Mouse (Mus musculus) spleen, postnatal 4 days (tissue): ENCODE results near the gene AC124502.3.
A peak's percentile ranks its signal among the peaks of the same experiment; 100 is the strongest.
"Not testable (repeated sequence)": the region's sequence is repeated elsewhere in the genome, so short reads cannot be mapped to it uniquely, and the experiment has no call there.

ENCODE experiments used
- DNase-seq, 2 experiments: peaks; one replicate each; pipeline ENCODE4 v3.0.0; 2022; ENCODE audit warnings: low spot score in 2 of 2

Gene AC124502.3

DNA sequence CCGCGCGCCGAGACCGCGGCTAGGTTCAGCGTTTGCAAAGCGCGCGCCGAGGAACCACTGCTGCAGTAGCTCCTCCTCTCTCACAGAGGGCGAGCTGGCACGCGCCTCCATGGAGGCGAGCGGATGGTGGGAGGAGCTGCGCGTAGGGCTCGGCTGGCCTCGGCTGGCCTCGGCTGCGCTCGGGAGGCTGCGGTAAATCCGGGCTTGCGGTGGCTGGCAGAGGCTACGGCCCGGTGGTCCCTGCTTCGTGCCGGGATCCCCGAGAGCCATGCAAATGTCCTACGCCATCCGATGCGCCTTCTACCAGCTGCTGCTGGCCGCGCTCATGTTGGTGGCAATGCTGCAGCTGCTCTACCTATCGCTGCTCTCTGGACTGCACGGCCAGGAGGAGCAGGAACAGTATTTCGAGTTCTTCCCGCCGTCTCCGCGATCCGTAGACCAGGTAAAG is at the start of gene AC124502.3, which contains the start of gene B4gat1:
Gene AC124502.3, plus strand, starts transcription at position 183 of the 448 bp plus-strand sequence.
Gene B4gat1, plus strand, starts transcription at position 118 of the 448 bp plus-strand sequence.
- DNase-seq, result peak; percentile 84 to 90

DNA sequence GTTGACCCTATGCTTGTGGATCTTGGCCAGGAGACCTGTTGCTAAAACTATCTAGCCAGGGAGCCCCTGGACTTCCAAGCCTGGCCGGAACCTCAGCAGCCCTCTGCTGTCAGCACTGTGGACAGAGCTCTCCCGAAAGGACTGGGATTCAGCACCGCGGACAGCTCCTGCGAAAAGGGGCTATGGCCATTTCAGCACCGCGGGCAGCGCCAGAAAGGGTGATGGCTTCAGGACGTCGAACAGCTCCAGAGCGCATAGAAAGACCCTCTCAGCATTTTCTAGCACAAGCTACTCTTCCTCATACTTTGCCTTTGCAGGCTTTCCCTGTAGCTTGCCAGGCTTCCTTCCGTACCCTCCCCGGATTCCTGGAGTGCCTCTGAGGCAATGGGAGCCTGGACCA is 49.7 kb upstream of the AC124502.3 start:
- peak; percentile 86 to 97 for DNase-seq

DNA sequence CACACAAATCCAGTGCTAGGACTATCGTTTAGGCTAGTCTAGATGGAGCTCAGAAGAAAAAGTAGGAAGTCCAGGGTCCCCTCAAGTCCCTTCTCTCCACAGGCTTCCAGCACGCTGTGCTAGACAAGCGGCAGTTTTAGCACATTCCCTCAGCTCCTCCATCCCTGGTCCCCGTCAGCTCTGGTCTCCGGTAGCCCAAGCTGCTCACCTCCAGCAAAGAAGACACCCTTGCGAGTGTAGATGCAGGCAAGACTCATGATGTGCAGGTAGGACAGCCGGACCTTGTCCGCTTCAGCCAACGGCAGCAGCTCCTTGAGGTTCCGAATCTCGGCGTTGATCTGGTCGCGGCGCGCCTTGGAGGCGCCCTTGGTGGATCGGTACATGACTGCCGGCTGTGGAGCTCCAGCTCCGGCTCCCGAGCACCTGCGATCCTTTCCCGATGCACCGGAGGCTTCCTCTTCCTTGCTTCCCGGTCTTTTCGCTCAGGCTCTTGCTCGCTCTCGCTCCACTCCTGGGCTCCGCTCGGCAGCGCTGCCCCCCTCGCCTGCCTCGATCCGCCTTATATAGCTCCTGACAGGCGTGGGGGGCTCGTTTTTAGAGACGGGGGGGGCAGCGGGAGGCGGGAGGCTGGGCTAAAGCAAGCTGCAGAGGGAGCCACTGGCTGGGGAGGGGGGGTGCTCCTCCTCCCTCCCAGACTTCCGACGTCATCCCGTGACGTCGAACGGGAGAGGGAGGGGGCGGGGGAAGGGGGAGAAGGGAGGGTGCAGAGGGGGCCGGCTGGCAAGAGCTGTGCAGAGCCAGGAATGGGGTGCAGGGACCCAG is 49.0 kb upstream of the AC124502.3 start:
- no peak for DNase-seq

DNA sequence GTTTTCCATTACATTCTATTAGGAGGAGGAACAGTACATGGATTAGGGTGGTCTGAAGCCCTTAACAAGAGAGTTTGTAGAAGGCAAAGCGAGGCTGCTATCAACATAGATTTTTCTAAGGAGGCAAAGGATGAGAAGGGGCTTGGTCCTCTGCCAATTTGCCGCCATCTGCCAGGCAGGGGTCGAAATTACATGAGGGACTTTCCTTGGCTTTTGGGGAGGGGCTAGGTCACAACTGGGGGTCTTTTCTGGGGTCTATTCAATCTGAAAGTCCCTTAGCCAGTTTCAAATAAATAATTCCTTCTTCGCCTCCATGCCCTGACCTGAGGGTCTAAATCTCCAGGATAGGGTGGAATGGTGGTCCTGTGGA is 48.5 kb upstream of the AC124502.3 start, which contains the start of gene Npas4:
Gene Npas4, minus strand, starts transcription at position 61 of the 370 bp plus-strand sequence.
- no peak for DNase-seq

DNA sequence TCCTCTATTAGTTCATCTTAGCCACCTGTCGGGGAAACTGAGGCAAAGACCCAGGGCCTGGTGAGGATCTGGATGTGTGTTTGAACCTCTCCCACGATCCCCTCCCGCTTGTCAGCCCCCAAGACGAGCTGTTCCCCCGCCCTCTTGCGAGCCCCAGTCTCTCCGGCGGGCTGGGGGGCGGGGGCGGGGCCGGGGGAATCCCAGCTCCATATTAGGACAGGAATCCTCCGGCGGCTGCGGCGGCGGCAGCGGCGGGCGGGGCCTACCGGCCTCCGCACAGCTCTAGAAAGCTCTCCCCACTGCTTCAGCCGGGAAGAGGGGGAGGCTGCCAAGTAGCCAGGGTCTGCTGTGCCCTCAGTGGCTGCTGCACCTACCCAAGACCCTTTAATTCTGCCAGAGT is 48.0 kb upstream of the AC124502.3 start:
- no peak for DNase-seq

DNA sequence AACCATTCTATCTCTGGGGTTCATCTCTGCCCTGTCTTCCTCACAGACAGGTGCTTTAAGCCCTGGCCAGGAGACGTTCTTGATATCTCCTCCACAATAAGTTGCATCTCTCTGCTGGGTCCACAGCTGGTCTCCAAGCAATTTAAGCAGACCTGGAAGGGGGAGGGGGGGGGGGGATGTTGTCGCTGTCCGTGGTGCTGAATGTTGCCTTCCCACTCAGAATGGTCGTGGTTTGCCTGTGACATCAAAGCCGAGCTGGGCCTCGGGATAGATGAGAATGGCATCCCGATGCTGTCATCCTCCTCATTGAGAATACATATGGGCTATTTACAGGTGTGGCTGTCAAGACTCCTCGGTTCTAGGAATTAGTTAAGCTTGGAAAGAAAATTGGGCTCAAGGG is 46.3 kb upstream of the AC124502.3 start:
- no peak for DNase-seq

GRCm38 (mm10) chr19:4992904-4993303 is 45.8 kb upstream of the AC124502.3 start:
- no peak for DNase-seq

DNA sequence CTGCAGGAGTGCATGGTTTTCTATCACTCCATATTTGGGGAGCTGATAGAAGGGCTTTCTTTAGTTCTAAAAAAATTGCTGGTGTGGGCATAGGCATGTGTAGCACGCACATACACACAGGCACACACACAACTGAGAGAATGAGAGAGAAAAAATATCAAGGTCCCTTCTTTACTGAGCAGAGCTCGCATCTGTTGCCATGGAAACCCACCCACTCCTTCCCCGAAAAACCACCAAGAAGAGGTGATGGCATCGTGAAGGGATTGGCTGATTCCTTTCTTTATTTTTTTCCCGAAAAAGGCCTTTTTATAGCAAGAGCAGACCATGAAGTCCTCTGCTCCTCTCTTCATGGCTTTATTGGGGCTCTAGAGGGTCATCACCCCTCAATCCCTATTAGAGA is 44.6 kb upstream of the AC124502.3 start:
- no peak for DNase-seq

- no peak for DNase-seq
Observed at GRCm38 (mm10) chr19:4999445-5000140, 39.1 kb upstream of the AC124502.3 start.

DNA sequence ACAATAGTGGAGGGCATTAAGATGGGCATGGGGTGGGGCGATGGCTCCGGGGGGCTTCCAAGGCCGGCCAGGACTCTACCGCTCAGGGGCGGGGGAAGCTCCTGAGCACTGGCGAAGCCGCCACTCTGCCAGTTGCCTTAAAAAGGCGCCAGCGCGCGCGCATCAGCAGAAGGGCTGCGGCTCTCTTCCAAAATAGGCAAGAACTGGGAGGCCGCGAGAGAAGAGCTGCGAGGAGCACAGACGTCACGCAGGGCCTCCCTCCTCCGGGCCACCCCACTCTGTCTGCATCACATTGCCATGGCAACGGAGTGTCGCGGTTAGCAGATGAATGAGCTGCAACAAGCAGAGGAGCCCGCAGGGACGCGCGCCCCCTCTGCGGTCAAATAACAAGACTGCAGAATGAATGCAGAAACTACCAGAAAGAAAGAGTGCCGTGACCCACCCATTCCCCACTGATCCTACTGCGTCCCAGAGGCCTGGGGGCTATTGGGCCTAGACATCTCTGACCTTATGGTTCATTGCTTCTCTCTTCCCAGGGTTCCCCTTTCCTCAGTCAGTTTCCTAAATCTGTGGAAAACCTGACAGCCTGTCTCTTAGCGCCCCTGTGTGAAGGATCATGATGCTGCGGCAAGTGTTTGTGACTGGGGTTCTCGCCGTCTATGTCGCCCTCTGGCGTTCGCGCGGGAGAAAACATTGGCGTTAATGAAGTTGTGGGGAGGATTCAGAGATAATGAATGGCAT is 36.9 kb upstream of the AC124502.3 start:
- DNase-seq, result peak; percentile 64 to 87

GRCm38 (mm10) chr19:5003644-5004043 is 35.0 kb upstream of the AC124502.3 start:
- not testable (repeated sequence) for DNase-seq

- DNase-seq, result no peak
Observed at GRCm38 (mm10) chr19:5004925-5005324, 33.8 kb upstream of the AC124502.3 start.

- no peak for DNase-seq
Observed at GRCm38 (mm10) chr19:5013138-5013537, 25.6 kb upstream of the AC124502.3 start.

- no peak for DNase-seq
Observed at GRCm38 (mm10) chr19:5014961-5015398, 23.7 kb upstream of the AC124502.3 start.

GRCm38 (mm10) chr19:5016221-5016742 is 22.4 kb upstream of the AC124502.3 start:
- DNase-seq, result no peak

GRCm38 (mm10) chr19:5016782-5017181 is 21.9 kb upstream of the AC124502.3 start:
- DNase-seq, result peak; percentile 70 to 88

DNA sequence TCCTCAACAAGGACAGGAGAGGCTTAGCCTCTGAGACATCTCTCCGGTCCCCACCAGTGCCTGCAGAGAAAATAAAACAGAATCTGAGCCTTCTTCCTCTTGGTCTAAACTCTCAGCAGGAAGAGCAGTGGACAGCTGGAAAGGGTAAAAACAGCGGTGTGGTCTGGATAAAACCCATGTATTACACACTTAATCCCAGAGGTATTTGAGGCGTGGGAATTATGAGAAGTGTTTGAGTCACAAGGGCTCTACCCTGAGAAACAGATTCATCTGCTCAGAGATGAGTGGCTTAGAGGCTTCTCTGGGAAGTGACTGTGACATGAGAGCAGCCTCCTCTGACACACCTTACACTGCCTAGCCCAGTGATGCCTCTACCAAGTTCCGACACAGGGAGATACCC is 21.1 kb upstream of the AC124502.3 start:
- DNase-seq, result no peak

DNA sequence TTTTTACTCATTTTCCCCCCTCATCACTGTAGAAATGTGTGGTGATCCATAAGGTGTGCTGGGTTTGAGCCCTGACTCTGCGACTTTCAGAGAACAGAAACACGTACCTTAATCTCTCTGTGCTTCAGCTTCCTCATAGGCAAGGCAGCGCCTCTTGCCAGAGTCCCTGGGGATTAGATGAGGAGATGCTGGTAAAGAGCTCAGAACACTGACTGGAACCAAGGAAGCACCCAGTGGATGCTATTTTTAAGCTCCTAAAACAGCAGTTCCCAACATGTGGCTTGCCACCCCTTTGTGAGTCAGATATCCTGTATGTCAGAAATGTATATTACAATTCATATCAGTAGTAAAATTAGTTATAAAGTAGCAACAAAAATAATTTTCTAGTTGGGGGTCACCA is 20.5 kb upstream of the AC124502.3 start:
- no peak for DNase-seq

- no peak for DNase-seq
Observed at GRCm38 (mm10) chr19:5021416-5021815, 17.3 kb upstream of the AC124502.3 start.

DNA sequence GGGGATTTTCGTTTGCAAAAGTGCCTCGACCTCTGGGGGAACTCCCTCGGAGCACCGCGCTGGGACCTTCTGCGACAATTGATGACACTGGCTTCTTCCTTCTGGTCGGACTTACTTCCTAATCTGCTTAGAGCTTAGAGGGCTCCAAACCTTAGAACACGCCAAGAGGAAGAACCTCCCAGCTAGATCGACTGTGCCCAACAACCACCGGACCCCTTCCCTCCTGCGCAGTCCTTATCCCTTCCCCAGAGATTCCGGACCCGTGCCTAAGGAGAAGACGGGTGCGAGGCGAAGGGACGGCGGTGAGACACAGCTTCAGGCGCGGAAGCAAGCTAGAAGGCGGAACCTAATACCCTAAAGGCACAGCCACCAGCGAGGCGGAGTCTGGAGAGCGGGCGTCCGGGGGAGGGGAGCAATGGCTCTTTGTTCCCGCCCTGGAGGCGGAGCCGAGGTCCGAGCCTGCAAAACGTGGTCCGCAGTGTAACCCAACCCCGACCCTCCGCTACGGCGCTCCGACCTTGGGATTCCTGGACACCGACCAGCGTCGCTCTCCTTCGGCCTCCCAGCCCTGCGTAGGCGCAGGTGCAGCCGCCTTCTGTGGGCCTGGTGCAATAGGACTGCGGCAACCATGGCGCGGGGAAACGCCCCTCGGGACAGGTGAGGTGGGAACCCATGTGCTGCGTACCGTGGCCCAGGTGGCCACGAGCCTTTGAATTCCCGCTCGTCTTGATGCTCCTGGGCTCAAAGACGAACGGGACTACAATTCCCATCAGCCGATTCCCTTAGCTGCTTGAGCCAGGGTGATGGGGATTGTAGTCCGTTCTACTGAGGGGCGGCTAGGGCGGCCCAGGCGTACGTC is 14.8 kb upstream of the AC124502.3 start, which contains the start of gene Slc29a2:
Gene Slc29a2, plus strand, starts transcription at position 240 of the 859 bp plus-strand sequence.
- peak; percentile 86 to 91 for DNase-seq

DNA sequence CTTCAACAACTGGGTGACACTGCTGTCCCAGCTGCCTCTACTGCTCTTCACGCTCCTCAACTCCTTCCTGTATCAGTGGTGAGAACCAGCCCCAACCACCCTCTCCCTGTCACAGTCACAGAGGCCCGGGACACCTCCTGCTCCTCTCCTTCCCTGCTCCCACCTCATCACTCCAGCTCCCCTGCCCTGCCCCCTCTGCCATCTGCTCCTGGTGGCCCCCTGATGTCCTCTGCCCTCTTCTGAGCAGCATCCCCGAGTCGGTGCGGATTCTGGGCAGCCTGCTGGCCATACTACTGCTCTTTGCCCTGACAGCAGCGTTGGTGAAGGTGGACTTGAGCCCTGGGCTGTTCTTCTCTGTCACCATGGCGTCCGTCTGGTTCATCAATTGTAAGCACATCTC is 12.6 kb upstream of the AC124502.3 start:
- no peak for DNase-seq
